Mouse (Mus musculus): Measurements from ENCODE around the gene Doc2b. TPM values are rescaled to one million over a fixed set of nuclear protein-coding genes. Genes with fewer than 3 reads are reported as not detected.

The Doc2b gene
- polyA plus RNA-seq, 1 experiment from 2014 or later = 0.82 TPM

DNA sequence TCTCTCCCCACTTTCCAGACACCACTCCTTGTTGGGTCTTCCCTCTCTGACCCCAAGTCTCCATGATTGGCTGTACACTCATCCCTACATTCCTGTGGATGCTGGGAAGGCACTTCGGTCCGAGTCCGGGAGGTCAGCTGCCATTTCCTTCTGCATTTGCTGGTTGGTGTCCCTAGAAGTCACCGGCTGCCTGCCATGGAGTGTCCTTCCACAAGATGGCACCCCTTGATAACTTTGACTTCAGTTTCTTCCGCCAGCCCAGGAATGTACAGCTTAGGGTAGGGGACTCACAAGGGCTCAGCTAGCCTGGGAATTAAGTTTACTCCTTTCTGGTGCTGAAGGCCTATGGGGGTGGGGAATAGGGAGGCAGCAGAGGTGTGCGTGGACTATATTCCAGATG lies 13.9 kb downstream of the Doc2b start:
- no peaks in the 10 kb centered on the region for H3K36me3 ChIP-seq
- 24% methylated on average over 6 of the region's 6 CpGs for WGBS
- no peaks in the 10 kb centered on the region for H3K9me3 ChIP-seq
- no peak overlapping the region for H3K4me3 ChIP-seq
- H3K4me1 ChIP-seq = no peaks in the 10 kb centered on the region
- no peak overlapping the region for H3K9ac ChIP-seq
- H3K27me3 ChIP-seq (replicated peaks) = no peaks in the 10 kb centered on the region
- H3K4me2 ChIP-seq (replicated peaks) = no peak overlapping the region
- no peak for ATAC-seq (ENCODE audit: low FRiP score, low read depth)
- H3K27ac ChIP-seq = no peak overlapping the region

DNA sequence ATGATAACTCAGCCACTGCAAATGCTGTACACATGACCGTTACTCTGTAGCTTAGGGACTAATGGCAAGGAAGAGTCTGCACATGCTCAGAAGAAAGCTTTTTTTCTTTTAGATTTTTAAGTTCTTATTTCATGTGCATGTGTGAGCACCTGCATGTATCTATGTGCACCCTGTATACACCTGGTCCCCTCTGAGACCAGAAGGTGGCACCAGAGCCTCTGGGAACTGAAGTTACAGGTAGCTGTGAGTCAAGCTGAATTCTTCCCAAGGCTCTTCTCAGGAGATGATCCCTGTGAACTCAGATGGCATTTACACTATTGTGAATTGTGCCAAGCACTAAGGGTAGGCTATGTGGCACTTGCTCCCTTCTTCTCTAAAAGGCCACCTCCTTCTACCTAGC lies 19.9 kb downstream of the Doc2b start:
- no peaks in the 10 kb centered on the region for H3K27me3 ChIP-seq (replicated peaks)
- H3K36me3 ChIP-seq = no peaks in the 10 kb centered on the region
- H3K4me2 ChIP-seq (replicated peaks) = no peak overlapping the region
- H3K4me1 ChIP-seq = no peaks in the 10 kb centered on the region
- no peak overlapping the region for H3K27ac ChIP-seq
- no peak overlapping the region for H3K4me3 ChIP-seq
- no peaks in the 10 kb centered on the region for H3K9me3 ChIP-seq
- 93% methylated on average over 1 of the region's 1 CpGs for WGBS
- no peak overlapping the region for H3K9ac ChIP-seq
- no peak for ATAC-seq (ENCODE audit: low FRiP score, low read depth)

GRCm38 (mm10) chr11:75772562-75772961 lies 23.3 kb downstream of the Doc2b start:
- 78% methylated on average over 5 of the region's 5 CpGs for WGBS
- no peak for ATAC-seq (ENCODE audit: low FRiP score, low read depth)

GRCm38 (mm10) chr11:75769206-75769605 lies 26.6 kb downstream of the Doc2b start:
- peak; percentile 84 for ATAC-seq (ENCODE audit: low FRiP score, low read depth)
- Histone ChIP-seq H3K9ac (no peak overlapping the region), H3K27ac (no peak overlapping the region), H3K36me3 (peaks cover 28% of the 10 kb centered on the region), H3K4me3 (no peak overlapping the region), H3K9me3 (no peaks in the 10 kb centered on the region), H3K4me1 (peaks cover 3% of the 10 kb centered on the region; the same call in 1 of the 2 replicates), H3K4me2 (replicated peaks) (peak overlapping the region; percentile 47), H3K27me3 (replicated peaks) (no peaks in the 10 kb centered on the region)
- under 1% methylated on average over 23 of the region's 23 CpGs for WGBS

More at GRCm38 (mm10) chr11:75772562-75772961, 23.3 kb downstream of the Doc2b start:
- Histone ChIP-seq H3K4me1 (peaks cover 3% of the 10 kb centered on the region; the same call in 1 of the 2 replicates), H3K9me3 (no peaks in the 10 kb centered on the region), H3K27ac (no peak overlapping the region), H3K9ac (no peak overlapping the region), H3K27me3 (replicated peaks) (no peaks in the 10 kb centered on the region), H3K4me2 (replicated peaks) (no peak overlapping the region), H3K4me3 (no peak overlapping the region), H3K36me3 (0 out of 2 replicates have a peak, but pooled peaks cover 1% of the 10 kb centered on the region)

- H3K27ac ChIP-seq = no peak overlapping the region
- 63% methylated on average over 6 of the region's 6 CpGs for WGBS
- no peak for ATAC-seq (ENCODE audit: low FRiP score, low read depth)
- H3K4me1 ChIP-seq = peaks cover 3% of the 10 kb centered on the region; the same call in 1 of the 2 replicates
- H3K36me3 ChIP-seq = peaks cover 31% of the 10 kb centered on the region
- H3K9me3 ChIP-seq = no peaks in the 10 kb centered on the region
- H3K4me2 ChIP-seq (replicated peaks) = peak overlapping the region; percentile 47; the same call in 1 of the 2 replicates
- H3K27me3 ChIP-seq (replicated peaks) = no peaks in the 10 kb centered on the region
- no peak overlapping the region for H3K9ac ChIP-seq
- no peak overlapping the region for H3K4me3 ChIP-seq
Measured at GRCm38 (mm10) chr11:75768091-75768989, 27.5 kb downstream of the Doc2b start.

- Histone ChIP-seq H3K36me3 (peaks cover 34% of the 10 kb centered on the region), H3K9me3 (no peaks in the 10 kb centered on the region), H3K4me3 (no peak overlapping the region), H3K4me2 (replicated peaks) (no peak overlapping the region), H3K9ac (no peak overlapping the region), H3K27ac (no peak overlapping the region), H3K4me1 (peaks cover 3% of the 10 kb centered on the region; the same call in 1 of the 2 replicates), H3K27me3 (replicated peaks) (no peaks in the 10 kb centered on the region)
- WGBS = 78% methylated on average over 2 of the region's 2 CpGs
- ATAC-seq (ENCODE audit: low FRiP score, low read depth) = no peak
Measured at GRCm38 (mm10) chr11:75767014-75767413, 28.8 kb downstream of the Doc2b start.

GRCm38 (mm10) chr11:75765161-75765560 lies 30.7 kb downstream of the Doc2b start:
- 83% methylated on average over 8 of the region's 8 CpGs for WGBS
- H3K36me3 ChIP-seq = peaks cover 51% of the 10 kb centered on the region

GRCm38 (mm10) chr11:75764521-75765023 lies 31.3 kb downstream of the Doc2b start:
- WGBS = 87% methylated on average over 4 of the region's 4 CpGs
- H3K4me3 ChIP-seq = no peak overlapping the region
- H3K36me3 ChIP-seq = peaks cover 57% of the 10 kb centered on the region

More at GRCm38 (mm10) chr11:75765161-75765560, 30.7 kb downstream of the Doc2b start:
- peaks cover 3% of the 10 kb centered on the region; the same call in 1 of the 2 replicates for H3K4me1 ChIP-seq
- no peaks in the 10 kb centered on the region for H3K9me3 ChIP-seq
- H3K9ac ChIP-seq = no peak overlapping the region
- H3K4me2 ChIP-seq (replicated peaks) = no peak overlapping the region
- ATAC-seq (ENCODE audit: low FRiP score, low read depth) = no peak
- H3K27me3 ChIP-seq (replicated peaks) = no peaks in the 10 kb centered on the region
- no peak overlapping the region for H3K4me3 ChIP-seq
- no peak overlapping the region for H3K27ac ChIP-seq

DNA sequence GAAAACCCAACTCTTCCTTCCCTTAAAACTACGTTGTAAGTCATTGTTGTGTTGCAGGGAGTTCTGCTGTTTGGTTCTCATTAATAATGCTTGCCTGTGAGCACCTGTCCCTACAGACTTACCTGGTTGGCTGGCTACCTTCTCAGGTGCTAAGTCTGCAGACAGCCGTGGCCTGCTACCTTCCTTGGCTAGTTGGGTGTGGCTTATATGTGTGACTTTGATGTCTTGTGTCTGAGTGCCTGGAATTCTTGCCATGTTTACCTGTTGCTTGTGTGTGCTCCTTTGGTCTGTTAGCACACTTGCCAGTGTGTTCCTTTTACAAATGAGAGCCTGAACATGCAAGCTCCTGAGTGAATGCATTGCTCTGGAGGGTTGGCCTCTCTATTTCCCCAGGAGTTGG lies 33.1 kb downstream of the Doc2b start:
- no peaks in the 10 kb centered on the region for H3K4me1 ChIP-seq
- WGBS = 98% methylated on average over 2 of the region's 2 CpGs
- no peaks in the 10 kb centered on the region for H3K9me3 ChIP-seq
- no peak overlapping the region for H3K9ac ChIP-seq
- ATAC-seq (ENCODE audit: low FRiP score, low read depth) = no peak
- H3K27me3 ChIP-seq (replicated peaks) = no peaks in the 10 kb centered on the region
- no peak overlapping the region for H3K4me2 ChIP-seq (replicated peaks)
- H3K36me3 ChIP-seq = peaks cover 74% of the 10 kb centered on the region
- H3K4me3 ChIP-seq = no peak overlapping the region
- H3K27ac ChIP-seq = no peak overlapping the region

More at GRCm38 (mm10) chr11:75764521-75765023, 31.3 kb downstream of the Doc2b start:
- Histone ChIP-seq H3K9ac (no peak overlapping the region), H3K27ac (no peak overlapping the region), H3K27me3 (replicated peaks) (no peaks in the 10 kb centered on the region), H3K9me3 (no peaks in the 10 kb centered on the region), H3K4me1 (peaks cover 3% of the 10 kb centered on the region; the same call in 1 of the 2 replicates), H3K4me2 (replicated peaks) (no peak overlapping the region)
- no peak for ATAC-seq (ENCODE audit: low FRiP score, low read depth)

- Histone ChIP-seq H3K9me3 (no peaks in the 10 kb centered on the region), H3K4me2 (replicated peaks) (no peak overlapping the region)
- 92% methylated on average over 5 of the region's 5 CpGs for WGBS
Measured at GRCm38 (mm10) chr11:75760785-75761184, 35.1 kb downstream of the Doc2b start.

GRCm38 (mm10) chr11:75758553-75758952 lies 37.3 kb downstream of the Doc2b start:
- no peak overlapping the region for H3K4me2 ChIP-seq (replicated peaks)
- 96% methylated on average over 1 of the region's 1 CpGs for WGBS
- ATAC-seq (ENCODE audit: low FRiP score, low read depth) = no peak

More at GRCm38 (mm10) chr11:75760785-75761184, 35.1 kb downstream of the Doc2b start:
- H3K36me3 ChIP-seq = peaks cover 78% of the 10 kb centered on the region
- no peaks in the 10 kb centered on the region for H3K4me1 ChIP-seq
- H3K27me3 ChIP-seq (replicated peaks) = no peaks in the 10 kb centered on the region
- ATAC-seq (ENCODE audit: low FRiP score, low read depth) = no peak
- H3K9ac ChIP-seq = no peak overlapping the region
- H3K27ac ChIP-seq = no peak overlapping the region
- no peak overlapping the region for H3K4me3 ChIP-seq

DNA sequence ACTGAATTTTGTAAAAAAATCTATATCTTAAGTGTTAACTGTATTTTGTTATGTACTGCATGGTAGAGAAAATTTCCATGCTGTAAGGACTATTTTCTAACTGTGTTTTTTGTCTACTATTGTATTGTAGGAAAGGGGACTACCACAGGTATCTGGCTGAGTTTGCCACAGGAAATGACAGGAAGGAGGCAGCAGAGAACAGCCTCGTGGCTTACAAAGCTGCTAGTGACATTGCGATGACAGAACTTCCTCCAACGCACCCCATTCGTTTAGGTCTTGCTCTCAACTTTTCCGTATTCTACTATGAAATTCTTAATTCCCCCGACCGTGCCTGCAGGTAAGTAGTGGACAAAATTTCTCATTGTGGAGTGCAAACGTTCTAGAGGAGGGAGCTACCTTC lies 39.2 kb downstream of the Doc2b start:
- Histone ChIP-seq H3K4me1 (no peaks in the 10 kb centered on the region), H3K36me3 (peaks cover 61% of the 10 kb centered on the region), H3K27ac (no peak overlapping the region), H3K27me3 (replicated peaks) (no peaks in the 10 kb centered on the region), H3K4me3 (no peak overlapping the region), H3K4me2 (replicated peaks) (no peak overlapping the region), H3K9me3 (no peaks in the 10 kb centered on the region), H3K9ac (no peak overlapping the region)
- WGBS = 94% methylated on average over 8 of the region's 8 CpGs
- ATAC-seq (ENCODE audit: low FRiP score, low read depth) = no peak

More at GRCm38 (mm10) chr11:75758553-75758952, 37.3 kb downstream of the Doc2b start:
- no peak overlapping the region for H3K4me3 ChIP-seq
- no peaks in the 10 kb centered on the region for H3K27me3 ChIP-seq (replicated peaks)
- no peak overlapping the region for H3K27ac ChIP-seq
- H3K36me3 ChIP-seq = peaks cover 65% of the 10 kb centered on the region
- H3K9ac ChIP-seq = no peak overlapping the region
- no peaks in the 10 kb centered on the region for H3K4me1 ChIP-seq
- H3K9me3 ChIP-seq = no peaks in the 10 kb centered on the region

All from neural tube, embryonic 12.5 days (tissue).